Mouse (Mus musculus): ENCODE results near the gene Tekt4. TPM values are rescaled to one million over a fixed set of nuclear protein-coding genes. Genes with fewer than 3 reads are reported as not detected.

The Tekt4 gene
- polyA plus RNA-seq, 1 experiment from 2014 or later: not detected

Other genes with a start within 250 kb of the Tekt4 start
- gene Gnptg, start 214.5 kb upstream of the Tekt4 start, polyA plus RNA-seq (2015; fragmentation: Nextera tagmentation; extraction: Ambion mirVana): 34.9 and 41.6 TPM in 2 replicates
- gene Tsr3, start 214.4 kb upstream of the Tekt4 start, polyA plus RNA-seq (2015; fragmentation: Nextera tagmentation; extraction: Ambion mirVana): 45.2 and 50.8 TPM in 2 replicates
- 0.46 and 0.61 TPM in 2 replicates for gene Baiap3, start 198.3 kb upstream of the Tekt4 start, polyA plus RNA-seq (2015; fragmentation: Nextera tagmentation; extraction: Ambion mirVana)
- gene Ube2i, start 180.0 kb upstream of the Tekt4 start, polyA plus RNA-seq (2015; fragmentation: Nextera tagmentation; extraction: Ambion mirVana): 513 and 522 TPM in 2 replicates
- 10.6 and 12.6 TPM in 2 replicates for gene Prss34, start 156.2 kb upstream of the Tekt4 start, polyA plus RNA-seq (2015; fragmentation: Nextera tagmentation; extraction: Ambion mirVana)
- gene Prss28, start 146.0 kb upstream of the Tekt4 start, polyA plus RNA-seq (2015; fragmentation: Nextera tagmentation; extraction: Ambion mirVana): not detected in 2 replicates
- not detected in 2 replicates for gene Prss29, start 136.0 kb upstream of the Tekt4 start, polyA plus RNA-seq (2015; fragmentation: Nextera tagmentation; extraction: Ambion mirVana)
- gene Tpsab1, start 109.1 kb upstream of the Tekt4 start, polyA plus RNA-seq (2015; fragmentation: Nextera tagmentation; extraction: Ambion mirVana): 5.0 and 5.3 TPM in 2 replicates
- gene Tpsb2, start 88.3 kb upstream of the Tekt4 start, polyA plus RNA-seq (2015; fragmentation: Nextera tagmentation; extraction: Ambion mirVana): 209 and 239 TPM in 2 replicates
- gene Tpsg1, start 85.3 kb upstream of the Tekt4 start, polyA plus RNA-seq (2015; fragmentation: Nextera tagmentation; extraction: Ambion mirVana): 14.4 and 16.6 TPM in 2 replicates
- gene Cacna1h, start 20.8 kb upstream of the Tekt4 start, polyA plus RNA-seq (2015; fragmentation: Nextera tagmentation; extraction: Ambion mirVana): 3.8 and 4.8 TPM in 2 replicates
- 0.08 TPM in 1 of 2 replicates, not detected in the other for gene Sstr5, start 42.7 kb downstream of the Tekt4 start, polyA plus RNA-seq (2015; fragmentation: Nextera tagmentation; extraction: Ambion mirVana)
- gene Sox8, start 116.1 kb downstream of the Tekt4 start, polyA plus RNA-seq (2015; fragmentation: Nextera tagmentation; extraction: Ambion mirVana): 10.9 and 14.7 TPM in 2 replicates
- gene Lmf1, start 124.5 kb downstream of the Tekt4 start, polyA plus RNA-seq (2015; fragmentation: Nextera tagmentation; extraction: Ambion mirVana): 28.8 and 30.5 TPM in 2 replicates